Mouse (Mus musculus) lung, postnatal 0 days (tissue): ENCODE measurements around the gene Zfp57. TPM values are rescaled to one million over a fixed set of nuclear protein-coding genes. Genes with fewer than 3 reads are reported as not detected.

Source experiments
- ATAC-seq: fragments of 200-750 bp; cut with Nextera tagmentation; 2 replicates; pipeline ENCODE4 v1.8.0; 2017; ENCODE audit warnings: moderate library complexity
- DNase-seq: peaks from one replicate; pipeline ENCODE4 v3.0.0-alpha.2; 2016; ENCODE audit warnings: low spot score
- H3K27ac ChIP-seq: fragments of 300-500 bp; sonication (generic); 2 replicates; pipeline ENCODE4 v1.5.1; 2014; ENCODE audit warnings: antibody characterized with exemption, mild to moderate bottlenecking, low read length, mixed read lengths
- H3K27me3 ChIP-seq: fragments of 300-500 bp; sonication (generic); replicated peaks from 2 replicates; pipeline ENCODE4 v1.6.1; 2014; ENCODE audit warnings: low read length, mixed read lengths; ENCODE audit not compliant: insufficient read depth
- H3K36me3 ChIP-seq: fragments of 300-500 bp; sonication (generic); 2 replicates; pipeline ENCODE4 v1.6.1; 2014; ENCODE audit warnings: low read length, mixed read lengths; ENCODE audit not compliant: insufficient read depth
- H3K4me1 ChIP-seq: fragments of 300-500 bp; sonication (generic); 2 replicates; pipeline ENCODE4 v1.6.1; 2014; ENCODE audit warnings: antibody characterized with exemption, low read depth, low read length, mixed read lengths; ENCODE audit not compliant: insufficient read depth
- H3K4me2 ChIP-seq: fragments of 300-500 bp; sonication (generic); replicated peaks from 2 replicates; pipeline ENCODE4 v1.6.1; 2014; ENCODE audit warnings: low read depth, mild to moderate bottlenecking, low read length, moderate library complexity, mixed read lengths
- H3K4me3 ChIP-seq: fragments of 300-500 bp; sonication (generic); 2 replicates; pipeline ENCODE4 v1.5.1; 2014; ENCODE audit warnings: low read depth, low read length
- H3K9ac ChIP-seq: fragments of 300-500 bp; sonication (generic); replicated peaks from 2 replicates; pipeline ENCODE4 v1.6.1; 2014; ENCODE audit warnings: low read depth, mild to moderate bottlenecking
- H3K9me3 ChIP-seq: fragments of 300-500 bp; sonication (generic); 2 replicates; pipeline ENCODE4 v1.6.1; 2016; ENCODE audit warnings: low read length, mixed read lengths
- CTCF ChIP-seq: IDR thresholded peaks from 2 replicates; pipeline ENCODE4 v1.5.1; 2016; ENCODE audit warnings: antibody characterized with exemption, mild to moderate bottlenecking
- EP300 ChIP-seq: IDR thresholded peaks from 2 replicates; pipeline ENCODE4 v1.6.1; 2016; ENCODE audit warnings: antibody characterized with exemption, mild to moderate bottlenecking, control low read depth
- WGBS: fragments of 180-500 bp; shearing (Covaris S2); extraction: QIAGEN DNeasy Blood & Tissue Kit; methylation state at CpG from one replicate; pipeline ENCODE4 v1.1.7; 2014; 5-methylcytosine and 5-hydroxymethylcytosine counted together
- polyA plus RNA-seq: library from polyadenylated mRNA; unstranded; fragments of >200 nt; fragmentation: Nextera tagmentation; extraction: Ambion mirVana; gene quantifications from 2 replicates; pipeline ENCODE4 v1.2.1, GENCODE M21; 2015

The Zfp57 gene
- polyA plus RNA-seq, 1 experiment from 2014 or later = 35.6 TPM

GRCm38 (mm10) chr17:37003366-37003765 lies 2.4 kb downstream of the Zfp57 start:
- Histone ChIP-seq H3K9me3 (no peaks in the 10 kb centered on the region), H3K27me3 (no peaks in the 10 kb centered on the region), H3K4me1 (peaks cover 6% of the 10 kb centered on the region), H3K36me3 (peaks cover 6% of the 10 kb centered on the region; the same call in 1 of the 2 replicates), H3K27ac (0 out of 2 replicates have a peak overlapping the region, but pooled peaks have one; percentile 90), H3K4me3 (peak overlapping the region; percentile 65), H3K4me2 (peak overlapping the region; percentile 93), H3K9ac (peak overlapping the region; percentile 82)
- DNase-seq (no peak), ATAC-seq (no peak)
- no peak for TF ChIP-seq EP300
- no peak for TF ChIP-seq CTCF
- 19% methylated on average over 4 of the region's 4 CpGs for WGBS

GRCm38 (mm10) chr17:37008161-37008560 lies 7.2 kb downstream of the Zfp57 start:
- WGBS = 90% methylated on average over 6 of the region's 6 CpGs
- Histone ChIP-seq H3K27me3 (no peaks in the 10 kb centered on the region), H3K4me3 (no peak overlapping the region), H3K4me1 (peaks cover 6% of the 10 kb centered on the region), H3K36me3 (peaks cover 10% of the 10 kb centered on the region; the same call in 1 of the 2 replicates), H3K9ac (no peak overlapping the region), H3K4me2 (no peak overlapping the region), H3K9me3 (no peaks in the 10 kb centered on the region), H3K27ac (no peak overlapping the region)
- TF ChIP-seq EP300 (no peak), CTCF (no peak)
- DNase-seq = no peak
- ATAC-seq = no peak

GRCm38 (mm10) chr17:37009460-37010042 lies 8.6 kb downstream of the Zfp57 start:
- H3K4me3 ChIP-seq = no peak overlapping the region
- TF ChIP-seq EP300 (no peak), CTCF (no peak)
- H3K9ac ChIP-seq = no peak overlapping the region
- peaks cover 10% of the 10 kb centered on the region; the same call in 1 of the 2 replicates for H3K36me3 ChIP-seq
- H3K9me3 ChIP-seq = no peaks in the 10 kb centered on the region
- no peak for DNase-seq
- 87% methylated on average over 17 of the region's 17 CpGs for WGBS
- H3K4me2 ChIP-seq = no peak overlapping the region
- ATAC-seq = no peak
- H3K27ac ChIP-seq = no peak overlapping the region
- 0 out of 2 replicates have a peak, but pooled peaks cover 3% of the 10 kb centered on the region for H3K4me1 ChIP-seq
- no peaks in the 10 kb centered on the region for H3K27me3 ChIP-seq

- no peak overlapping the region for H3K9ac ChIP-seq
- peaks cover 10% of the 10 kb centered on the region; the same call in 1 of the 2 replicates for H3K36me3 ChIP-seq
- H3K4me1 ChIP-seq = 0 out of 2 replicates have a peak, but pooled peaks cover 3% of the 10 kb centered on the region
- no peak overlapping the region for H3K4me2 ChIP-seq
- ATAC-seq (no peak), DNase-seq (no peak)
- H3K27me3 ChIP-seq = no peaks in the 10 kb centered on the region
- no peak overlapping the region for H3K27ac ChIP-seq
- H3K4me3 ChIP-seq = no peak overlapping the region
- H3K9me3 ChIP-seq = no peaks in the 10 kb centered on the region
- WGBS = 56% methylated on average over 3 of the region's 3 CpGs
- no peak for TF ChIP-seq CTCF
- TF ChIP-seq EP300 = no peak
Measured at GRCm38 (mm10) chr17:37011719-37012118, 10.8 kb downstream of the Zfp57 start.

GRCm38 (mm10) chr17:37012141-37012540 lies 11.2 kb downstream of the Zfp57 start:
- no peak overlapping the region for H3K9ac ChIP-seq

GRCm38 (mm10) chr17:37016333-37016732 lies 15.4 kb downstream of the Zfp57 start:
- Histone ChIP-seq H3K9ac (no peak overlapping the region), H3K4me3 (no peak overlapping the region), H3K4me1 (0 out of 2 replicates have a peak, but pooled peaks cover 3% of the 10 kb centered on the region), H3K27me3 (no peaks in the 10 kb centered on the region), H3K36me3 (no peaks in the 10 kb centered on the region), H3K4me2 (no peak overlapping the region), H3K9me3 (no peaks in the 10 kb centered on the region), H3K27ac (no peak overlapping the region)
- no peak for ATAC-seq
- DNase-seq = no peak
- TF ChIP-seq CTCF = no peak
- no peak for TF ChIP-seq EP300

More at GRCm38 (mm10) chr17:37012141-37012540, 11.2 kb downstream of the Zfp57 start:
- DNase-seq (no peak), ATAC-seq (no peak)
- Histone ChIP-seq H3K27ac (no peak overlapping the region), H3K4me3 (no peak overlapping the region), H3K4me2 (no peak overlapping the region), H3K36me3 (peaks cover 10% of the 10 kb centered on the region; the same call in 1 of the 2 replicates), H3K4me1 (0 out of 2 replicates have a peak, but pooled peaks cover 3% of the 10 kb centered on the region), H3K27me3 (no peaks in the 10 kb centered on the region), H3K9me3 (no peaks in the 10 kb centered on the region)
- 63% methylated on average over 5 of the region's 5 CpGs for WGBS
- TF ChIP-seq CTCF (no peak), EP300 (no peak)
